Mouse (Mus musculus): Measurements from ENCODE around the gene Ttc9c. TPM values are rescaled to one million over a fixed set of nuclear protein-coding genes. Genes with fewer than 3 reads are reported as not detected.
A peak's percentile ranks its signal among the peaks of the same experiment; 100 is the strongest.
"Not testable (repeated sequence)": the region's sequence is repeated elsewhere in the genome, so short reads cannot be mapped to it uniquely, and the experiment has no call there.

Gene Ttc9c
- polyA plus RNA-seq, 1 experiment from 2014 or later, result 63.3 TPM

DNA sequence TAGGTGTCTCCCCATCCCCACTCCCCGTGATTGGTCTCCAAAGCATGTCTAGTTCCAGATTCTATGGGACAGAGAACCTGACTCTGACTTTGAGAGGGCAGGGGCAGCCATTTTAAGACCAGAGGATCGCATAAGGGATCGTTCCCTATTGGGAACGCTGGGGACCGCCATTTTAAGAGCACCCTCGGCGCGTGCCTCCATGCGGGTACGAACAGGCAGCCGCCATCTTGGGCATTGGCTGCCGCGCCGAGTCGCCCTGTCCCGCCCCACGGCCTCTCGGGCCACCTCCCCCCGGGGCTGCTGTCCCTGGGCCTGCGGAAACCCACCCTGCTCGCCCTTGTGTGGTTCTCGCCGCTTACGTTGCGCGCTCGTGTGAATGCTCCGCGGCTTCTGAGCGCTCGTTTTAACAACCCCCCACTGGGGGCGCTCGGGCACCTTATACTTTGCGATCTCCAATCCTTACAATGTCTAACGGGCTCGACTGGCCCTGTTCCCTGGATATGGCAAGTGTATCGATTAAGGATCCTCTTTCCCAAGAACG is 18.2 kb upstream of the Ttc9c start, which contains the start of gene Bscl2:
Gene Bscl2 (plus strand): TSS at position 217 of the 541 bp plus-strand sequence.
- Histone ChIP-seq H3K4me3 (ENCODE audit: low read depth, low read length) (peak within 1 kb of the TSS; percentile 49), H3K4me2 (ENCODE audit: low read depth, severe bottlenecking) (peak within 1 kb of the TSS; percentile 77), H3K27me3 (ENCODE audit: control insufficient read depth, insufficient read depth, low read length) (no peaks in the 10 kb centered on the region), H3K9me3 (ENCODE audit: control insufficient read depth, low read length) (no peaks in the 10 kb centered on the region), H3K36me3 (ENCODE audit: control insufficient read depth, insufficient read depth, low read length) (peaks cover 21% of the 10 kb centered on the region), H3K4me1 (ENCODE audit: control insufficient read depth, insufficient read depth, low read length) (peaks cover 20% of the 10 kb centered on the region; the same call in 1 of the 2 replicates), H3K9ac (ENCODE audit: low read length) (peak within 1 kb of the TSS; percentile 77), H3K27ac (replicated peaks; ENCODE audit: low read depth, low read length) (peak within 1 kb of the TSS; percentile 95)
- WGBS, result 1% methylated on average over 38 of the region's 38 CpGs
- ATAC-seq (ENCODE audit: insufficient number of reproducible peaks, low FRiP score, low TSS enrichment, low read depth) (peak; percentile 86), DNase-seq (ENCODE audit: low spot score) (peak; percentile 89)

DNA sequence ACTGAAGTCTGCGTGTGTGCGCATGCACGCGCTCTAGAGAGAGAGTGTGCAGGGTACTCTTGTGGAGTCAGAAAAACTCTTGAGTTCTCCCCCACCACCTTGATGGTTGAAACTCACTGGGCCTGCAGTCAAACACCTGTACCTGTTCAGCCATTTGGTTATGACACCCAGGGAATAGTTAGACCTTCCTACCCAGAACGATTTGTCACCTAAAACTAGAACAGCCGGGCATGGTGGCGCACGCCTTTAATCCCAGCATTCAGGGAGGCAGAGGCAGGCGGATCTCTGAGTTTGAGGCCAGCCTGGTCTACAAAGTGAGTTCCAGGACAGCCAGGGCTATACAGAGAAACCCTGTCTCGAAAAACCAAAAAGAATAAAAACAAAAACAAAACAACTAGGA is 17.2 kb upstream of the Ttc9c start:
- H3K9me3 ChIP-seq (ENCODE audit: control insufficient read depth, low read length); DNase-seq (ENCODE audit: low spot score); H3K4me3 ChIP-seq (ENCODE audit: low read depth, low read length); H3K9ac ChIP-seq (ENCODE audit: low read length); H3K27me3 ChIP-seq (ENCODE audit: control insufficient read depth, insufficient read depth, low read length); H3K27ac ChIP-seq (replicated peaks; ENCODE audit: low read depth, low read length); H3K4me2 ChIP-seq (ENCODE audit: low read depth, severe bottlenecking); ATAC-seq (ENCODE audit: insufficient number of reproducible peaks, low FRiP score, low TSS enrichment, low read depth): not testable (repeated sequence)
- Histone ChIP-seq H3K36me3 (ENCODE audit: control insufficient read depth, insufficient read depth, low read length) (peaks cover 29% of the 10 kb centered on the region), H3K4me1 (ENCODE audit: control insufficient read depth, insufficient read depth, low read length) (peaks cover 20% of the 10 kb centered on the region; the same call in 1 of the 2 replicates)
- 96% methylated on average over 10 of the region's 10 CpGs for WGBS

- Histone ChIP-seq H3K4me2 (ENCODE audit: low read depth, severe bottlenecking) (no peak overlapping the region), H3K27me3 (ENCODE audit: control insufficient read depth, insufficient read depth, low read length) (no peaks in the 10 kb centered on the region), H3K27ac (replicated peaks; ENCODE audit: low read depth, low read length) (no peak overlapping the region), H3K4me1 (ENCODE audit: control insufficient read depth, insufficient read depth, low read length) (no peaks in the 10 kb centered on the region), H3K4me3 (ENCODE audit: low read depth, low read length) (no peak overlapping the region), H3K9ac (ENCODE audit: low read length) (no peak overlapping the region), H3K36me3 (ENCODE audit: control insufficient read depth, insufficient read depth, low read length) (peaks cover 55% of the 10 kb centered on the region), H3K9me3 (ENCODE audit: control insufficient read depth, low read length) (no peaks in the 10 kb centered on the region)
- DNase-seq (ENCODE audit: low spot score), result no peak
- WGBS, result 91% methylated on average over 4 of the region's 4 CpGs
- ATAC-seq (ENCODE audit: insufficient number of reproducible peaks, low FRiP score, low TSS enrichment, low read depth), result no peak
Observed at GRCm38 (mm10) chr19:8832971-8833370, 13.8 kb upstream of the Ttc9c start.

GRCm38 (mm10) chr19:8831262-8831661 is 12.1 kb upstream of the Ttc9c start:
- Histone ChIP-seq H3K27ac (replicated peaks; ENCODE audit: low read depth, low read length) (no peak overlapping the region), H3K4me2 (ENCODE audit: low read depth, severe bottlenecking) (no peak overlapping the region), H3K4me1 (ENCODE audit: control insufficient read depth, insufficient read depth, low read length) (no peaks in the 10 kb centered on the region), H3K36me3 (ENCODE audit: control insufficient read depth, insufficient read depth, low read length) (peaks cover 64% of the 10 kb centered on the region), H3K4me3 (ENCODE audit: low read depth, low read length) (no peak overlapping the region), H3K27me3 (ENCODE audit: control insufficient read depth, insufficient read depth, low read length) (no peaks in the 10 kb centered on the region), H3K9ac (ENCODE audit: low read length) (no peak overlapping the region), H3K9me3 (ENCODE audit: control insufficient read depth, low read length) (no peaks in the 10 kb centered on the region)
- 89% methylated on average over 11 of the region's 11 CpGs for WGBS
- ATAC-seq (ENCODE audit: insufficient number of reproducible peaks, low FRiP score, low TSS enrichment, low read depth) (no peak), DNase-seq (ENCODE audit: low spot score) (no peak)

GRCm38 (mm10) chr19:8830664-8831063 is 11.5 kb upstream of the Ttc9c start:
- Histone ChIP-seq H3K9me3 (ENCODE audit: control insufficient read depth, low read length) (no peaks in the 10 kb centered on the region), H3K9ac (ENCODE audit: low read length) (no peak overlapping the region), H3K27me3 (ENCODE audit: control insufficient read depth, insufficient read depth, low read length) (no peaks in the 10 kb centered on the region), H3K4me3 (ENCODE audit: low read depth, low read length) (no peak overlapping the region), H3K4me1 (ENCODE audit: control insufficient read depth, insufficient read depth, low read length) (no peaks in the 10 kb centered on the region), H3K36me3 (ENCODE audit: control insufficient read depth, insufficient read depth, low read length) (peaks cover 63% of the 10 kb centered on the region), H3K27ac (replicated peaks; ENCODE audit: low read depth, low read length) (no peak overlapping the region), H3K4me2 (ENCODE audit: low read depth, severe bottlenecking) (no peak overlapping the region)
- WGBS, result 94% methylated on average over 8 of the region's 8 CpGs
- no peak for ATAC-seq (ENCODE audit: insufficient number of reproducible peaks, low FRiP score, low TSS enrichment, low read depth)
- DNase-seq (ENCODE audit: low spot score), result no peak

DNA sequence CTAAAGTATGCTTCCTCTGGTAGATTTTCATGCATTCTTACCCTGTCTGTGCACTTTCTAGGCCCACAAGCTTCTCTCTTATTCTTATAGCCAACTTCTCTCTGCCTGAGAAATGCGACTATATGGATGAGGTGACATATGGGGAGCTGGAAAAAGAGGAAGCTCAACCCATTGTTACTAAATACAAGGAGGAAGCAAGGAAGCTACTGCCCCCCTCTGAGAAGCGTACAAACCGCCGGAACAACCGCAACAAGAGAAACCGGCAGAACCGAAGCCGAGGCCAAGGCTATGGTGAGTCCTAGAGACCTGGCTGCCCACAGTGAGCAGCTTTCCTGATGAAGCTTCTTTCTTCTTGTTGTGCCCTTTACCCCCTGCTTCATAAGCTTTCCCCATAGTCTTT is 10.5 kb upstream of the Ttc9c start, which contains the start of gene AC129217.1:
Gene AC129217.1 (plus strand): TSS at position 114 of the 400 bp plus-strand sequence.
- no peak for ATAC-seq (ENCODE audit: insufficient number of reproducible peaks, low FRiP score, low TSS enrichment, low read depth)
- Histone ChIP-seq H3K4me1 (ENCODE audit: control insufficient read depth, insufficient read depth, low read length) (no peaks in the 10 kb centered on the region), H3K9me3 (ENCODE audit: control insufficient read depth, low read length) (no peaks in the 10 kb centered on the region), H3K36me3 (ENCODE audit: control insufficient read depth, insufficient read depth, low read length) (peaks cover 64% of the 10 kb centered on the region), H3K9ac (ENCODE audit: low read length) (no peak within 1 kb of the TSS), H3K4me2 (ENCODE audit: low read depth, severe bottlenecking) (no peak within 1 kb of the TSS), H3K4me3 (ENCODE audit: low read depth, low read length) (no peak within 1 kb of the TSS), H3K27me3 (ENCODE audit: control insufficient read depth, insufficient read depth, low read length) (no peaks in the 10 kb centered on the region), H3K27ac (replicated peaks; ENCODE audit: low read depth, low read length) (no peak within 1 kb of the TSS)
- 91% methylated on average over 8 of the region's 8 CpGs for WGBS
- DNase-seq (ENCODE audit: low spot score), result no peak

DNA sequence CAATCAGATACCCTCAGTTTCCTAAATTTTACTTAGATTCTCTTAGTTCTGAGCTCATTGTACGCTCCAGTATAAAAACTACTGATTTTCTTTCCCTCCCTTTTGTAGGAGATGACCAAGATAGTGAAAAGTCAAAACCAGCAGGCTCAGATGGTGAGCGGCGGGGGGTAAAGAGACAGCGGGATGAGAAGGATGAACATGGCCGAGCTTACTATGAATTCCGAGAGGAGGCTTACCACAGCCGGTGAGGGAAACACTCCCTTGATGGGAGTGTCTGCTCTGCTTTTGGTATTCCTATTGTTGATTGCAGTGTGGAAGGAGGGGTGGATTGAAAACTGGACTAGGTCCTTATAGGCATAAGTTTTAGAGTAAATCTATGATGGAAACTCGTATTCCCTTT is 3.6 kb upstream of the Ttc9c start:
- Histone ChIP-seq H3K4me1 (ENCODE audit: control insufficient read depth, insufficient read depth, low read length) (peaks cover 6% of the 10 kb centered on the region), H3K9me3 (ENCODE audit: control insufficient read depth, low read length) (no peaks in the 10 kb centered on the region), H3K27ac (replicated peaks; ENCODE audit: low read depth, low read length) (no peak overlapping the region), H3K36me3 (ENCODE audit: control insufficient read depth, insufficient read depth, low read length) (peaks cover 17% of the 10 kb centered on the region), H3K4me2 (ENCODE audit: low read depth, severe bottlenecking) (peak overlapping the region; percentile 63; the same call in 1 of the 2 replicates), H3K4me3 (ENCODE audit: low read depth, low read length) (peak overlapping the region; percentile 5; the same call in 1 of the 2 replicates), H3K27me3 (ENCODE audit: control insufficient read depth, insufficient read depth, low read length) (no peaks in the 10 kb centered on the region), H3K9ac (ENCODE audit: low read length) (no peak overlapping the region)
- no peak for DNase-seq (ENCODE audit: low spot score)
- no peak for ATAC-seq (ENCODE audit: insufficient number of reproducible peaks, low FRiP score, low TSS enrichment, low read depth)
- 89% methylated on average over 8 of the region's 8 CpGs for WGBS

- Histone ChIP-seq H3K4me2 (ENCODE audit: low read depth, severe bottlenecking) (peak overlapping the region; percentile 63), H3K36me3 (ENCODE audit: control insufficient read depth, insufficient read depth, low read length) (peaks cover 10% of the 10 kb centered on the region; the same call in 1 of the 2 replicates), H3K9me3 (ENCODE audit: control insufficient read depth, low read length) (no peaks in the 10 kb centered on the region), H3K4me3 (ENCODE audit: low read depth, low read length) (peak overlapping the region; percentile 100), H3K27me3 (ENCODE audit: control insufficient read depth, insufficient read depth, low read length) (no peaks in the 10 kb centered on the region), H3K27ac (replicated peaks; ENCODE audit: low read depth, low read length) (peak overlapping the region; percentile 98; the same call in 1 of the 2 replicates), H3K4me1 (ENCODE audit: control insufficient read depth, insufficient read depth, low read length) (peaks cover 14% of the 10 kb centered on the region), H3K9ac (ENCODE audit: low read length) (peak overlapping the region; percentile 95)
- 2% methylated on average over 7 of the region's 7 CpGs for WGBS
- ATAC-seq (ENCODE audit: insufficient number of reproducible peaks, low FRiP score, low TSS enrichment, low read depth), result no peak
- DNase-seq (ENCODE audit: low spot score), result no peak
Observed at GRCm38 (mm10) chr19:8821146-8821545, 2.0 kb upstream of the Ttc9c start.

All from limb, embryonic 11.5 days (tissue).